Mouse (Mus musculus) right cerebral cortex, postnatal 4 days (tissue): ENCODE measurements around the gene Tomm40.

Source experiments
- DNase-seq: peaks from one replicate; pipeline ENCODE4 v3.0.0-alpha.2; 2022

Gene Tomm40

GRCm38 (mm10) chr7:19685374-19685773 is 29.9 kb downstream of the Tomm40 start:
- no peak for DNase-seq

- DNase-seq: no peak
These were observed 31.5 kb downstream of the Tomm40 start for GRCm38 (mm10) chr7:19683771-19684201.

GRCm38 (mm10) chr7:19682979-19683378 is 32.3 kb downstream of the Tomm40 start:
- no peak for DNase-seq

GRCm38 (mm10) chr7:19681202-19681694 is 34.0 kb downstream of the Tomm40 start, which contains the start of the genes Gm44805 and Apoc4:
Gene Gm44805 (minus strand): TSS chr7:19681423.
Gene Apoc4 (minus strand): TSS chr7:19681479.
- no peak for DNase-seq

- no peak for DNase-seq
These were observed 34.5 kb downstream of the Tomm40 start for GRCm38 (mm10) chr7:19680702-19681101.

- DNase-seq: no peak
These were observed 36.3 kb downstream of the Tomm40 start for GRCm38 (mm10) chr7:19678901-19679300.

- no peak for DNase-seq
These were observed 37.4 kb downstream of the Tomm40 start, which contains the start of gene Apoc2 for GRCm38 (mm10) chr7:19677872-19678271. Gene Apoc2 (minus strand): TSS chr7:19677941.

- no peak for DNase-seq
These were observed 38.6 kb downstream of the Tomm40 start for GRCm38 (mm10) chr7:19676662-19677061.

GRCm38 (mm10) chr7:19675824-19676223 is 39.4 kb downstream of the Tomm40 start:
- no peak for DNase-seq

GRCm38 (mm10) chr7:19673083-19673699 is 42.0 kb downstream of the Tomm40 start:
- DNase-seq: no peak

GRCm38 (mm10) chr7:19671511-19671910 is 43.7 kb downstream of the Tomm40 start:
- no peak for DNase-seq

GRCm38 (mm10) chr7:19668947-19669721 is 46.1 kb downstream of the Tomm40 start:
- DNase-seq: peak; percentile 92

GRCm38 (mm10) chr7:19667434-19667833 is 47.8 kb downstream of the Tomm40 start:
- no peak for DNase-seq

GRCm38 (mm10) chr7:19666750-19667149 is 48.5 kb downstream of the Tomm40 start:
- no peak for DNase-seq

- DNase-seq: peak; percentile 96
These were observed 50.0 kb downstream of the Tomm40 start, which contains the start of gene Clptm1 for GRCm38 (mm10) chr7:19664955-19665841. Gene Clptm1 (minus strand): TSS chr7:19665033.

- DNase-seq: no peak
These were observed 50.7 kb downstream of the Tomm40 start for GRCm38 (mm10) chr7:19664455-19664954.

- no peak for DNase-seq
These were observed 51.3 kb downstream of the Tomm40 start for GRCm38 (mm10) chr7:19663940-19664339.

GRCm38 (mm10) chr7:19652614-19653013 is 62.6 kb downstream of the Tomm40 start:
- no peak for DNase-seq
